Mouse (Mus musculus) urinary bladder, postnatal 14 days (tissue): ENCODE data around the gene Hes3.

ENCODE experiments used
- DNase-seq: peaks from one replicate; pipeline ENCODE4 v3.0.0; 2021; ENCODE audit warnings: low spot score

Hes3 gene

DNA sequence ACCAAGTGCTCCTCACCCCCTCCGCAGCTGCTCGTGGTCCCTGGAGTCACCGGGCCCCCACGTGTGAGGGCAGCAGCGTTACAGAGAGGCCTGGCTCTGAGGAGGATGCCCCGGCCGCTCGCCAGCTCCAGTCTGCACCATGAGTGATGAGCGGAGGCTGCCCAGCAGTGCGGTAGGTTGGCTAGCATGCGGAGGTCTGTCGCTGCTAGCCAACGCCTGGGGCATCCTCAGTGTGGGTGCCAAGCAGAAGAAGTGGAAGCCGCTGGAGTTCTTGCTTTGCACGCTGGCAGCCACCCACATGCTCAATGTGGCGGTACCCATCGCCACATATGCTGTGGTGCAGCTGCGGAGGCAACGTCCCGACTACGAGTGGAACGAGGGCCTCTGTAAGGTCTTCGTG lies 12.5 kb downstream of the Hes3 start:
- no peak for DNase-seq

DNA sequence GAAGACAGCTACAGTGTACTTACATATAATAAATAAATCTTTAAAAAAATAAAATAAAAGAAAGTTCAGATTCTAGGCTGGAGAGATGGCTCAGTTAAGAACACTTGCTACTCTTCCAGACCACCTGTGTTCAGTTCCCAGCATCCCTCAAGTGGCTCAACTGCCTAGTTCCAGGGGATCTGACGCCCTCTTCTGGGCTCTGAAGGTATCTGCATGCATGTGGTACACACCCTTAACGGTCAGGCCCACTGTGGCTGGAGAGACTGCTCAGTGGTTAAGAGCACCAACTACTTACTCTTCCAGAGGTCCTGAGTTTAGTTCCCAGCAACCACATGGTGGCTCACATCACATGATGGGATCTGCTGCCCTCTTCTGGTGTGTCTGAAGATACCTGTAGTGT lies 13.5 kb downstream of the Hes3 start:
- no peak for DNase-seq

DNA sequence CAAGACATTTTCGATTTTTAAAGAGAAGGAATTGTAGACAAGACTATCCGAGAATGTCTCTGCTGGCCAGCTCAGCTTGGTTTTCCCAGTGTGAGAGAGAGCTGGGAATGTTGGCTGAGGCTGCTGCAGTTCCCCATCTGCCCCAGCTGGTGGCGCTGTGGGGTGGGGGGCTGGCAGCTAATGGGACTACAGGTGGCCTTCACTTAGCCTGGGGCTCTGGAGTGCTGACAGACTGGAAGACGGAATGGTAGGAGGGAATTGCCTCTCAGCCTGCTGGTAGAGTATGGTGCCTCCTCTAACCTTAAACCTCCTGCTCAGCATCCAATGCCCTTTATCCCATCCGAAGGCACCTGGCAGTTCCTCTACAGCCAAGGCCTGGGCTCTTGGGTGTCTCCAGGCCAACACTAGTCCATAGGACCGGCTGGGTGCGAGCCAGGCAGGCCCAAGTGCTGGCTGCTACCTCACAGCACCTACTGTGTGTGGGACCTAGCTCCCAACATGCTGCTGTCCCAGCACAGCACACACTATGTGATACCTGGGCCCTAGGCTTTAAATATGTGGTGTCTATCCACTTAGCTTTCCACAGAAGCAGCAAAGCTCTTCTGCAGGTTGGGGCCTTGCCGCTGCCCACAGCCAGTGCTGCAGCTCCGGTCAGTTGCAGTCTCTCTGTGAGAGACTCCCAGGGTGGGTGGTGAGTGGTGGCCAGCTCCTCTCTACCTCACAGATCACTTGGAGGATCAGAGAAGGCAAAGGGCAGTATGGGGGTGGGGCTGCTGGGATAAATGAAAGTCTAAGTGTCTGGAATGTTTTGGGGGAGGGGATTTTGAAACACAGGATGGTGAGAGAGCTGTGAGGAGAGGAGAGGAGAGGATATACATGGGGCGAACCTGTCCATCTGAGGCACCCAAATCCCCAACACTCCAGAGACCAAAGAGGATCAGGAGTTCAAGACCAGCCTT lies 14.8 kb downstream of the Hes3 start:
- no peak for DNase-seq

DNA sequence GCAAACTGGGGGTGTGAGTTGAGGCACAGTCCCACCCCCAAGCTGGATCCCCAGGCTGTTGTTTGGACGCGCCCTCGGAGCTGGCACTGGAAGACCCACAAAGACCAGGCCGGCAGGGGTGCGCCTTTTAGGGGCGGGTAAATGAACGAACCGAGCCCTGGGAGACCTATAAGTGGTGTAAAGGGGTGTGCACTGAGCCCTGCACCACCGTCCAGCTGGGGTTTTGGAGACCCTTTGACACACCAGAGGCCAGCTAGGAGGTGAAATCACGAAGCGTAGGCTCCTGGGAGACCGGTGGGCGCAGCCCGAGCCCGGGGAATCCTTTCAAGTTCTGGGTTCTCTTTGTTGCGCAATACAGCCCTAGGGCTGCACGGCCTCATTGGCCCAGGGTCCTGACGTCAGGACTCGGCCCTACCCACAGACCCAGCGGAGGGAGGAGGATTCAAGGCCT lies 16.8 kb downstream of the Hes3 start:
- DNase-seq: peak; percentile 47

DNA sequence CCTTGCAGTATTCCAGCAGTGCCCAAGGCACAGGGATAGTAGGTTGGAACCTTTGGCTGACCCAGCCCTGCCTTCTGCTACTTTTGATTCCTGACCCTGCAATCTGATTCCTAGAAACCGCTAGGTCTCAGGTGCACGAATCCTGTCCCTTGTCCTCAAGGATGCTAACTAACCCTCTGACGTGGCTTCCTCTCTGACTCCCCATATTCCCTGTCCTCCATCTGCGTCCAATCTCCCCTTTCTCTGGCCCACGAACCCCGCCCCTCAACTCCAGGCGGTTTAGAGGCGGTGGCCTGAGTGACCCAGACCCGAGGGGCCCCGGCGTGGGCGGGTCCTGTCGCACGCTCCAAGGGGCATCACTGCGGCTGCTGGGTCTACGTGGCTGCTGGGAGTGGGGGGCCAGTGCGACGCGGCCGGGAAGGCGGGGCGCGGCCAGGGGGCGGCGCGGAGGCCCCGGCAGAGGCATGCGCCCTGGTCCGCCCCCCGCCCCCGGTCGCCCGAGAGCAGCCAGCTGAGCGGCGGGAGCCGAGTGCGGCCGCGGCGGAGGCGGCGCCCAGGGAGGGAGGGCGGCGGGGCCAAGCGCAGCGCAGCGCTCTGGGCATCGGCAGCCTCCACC lies 17.7 kb downstream of the Hes3 start, which contains the start of gene Gpr153:
Gene Gpr153, plus strand, starts transcription at position 612 of the 616 bp plus-strand sequence.
- DNase-seq: peak; percentile 60

DNA sequence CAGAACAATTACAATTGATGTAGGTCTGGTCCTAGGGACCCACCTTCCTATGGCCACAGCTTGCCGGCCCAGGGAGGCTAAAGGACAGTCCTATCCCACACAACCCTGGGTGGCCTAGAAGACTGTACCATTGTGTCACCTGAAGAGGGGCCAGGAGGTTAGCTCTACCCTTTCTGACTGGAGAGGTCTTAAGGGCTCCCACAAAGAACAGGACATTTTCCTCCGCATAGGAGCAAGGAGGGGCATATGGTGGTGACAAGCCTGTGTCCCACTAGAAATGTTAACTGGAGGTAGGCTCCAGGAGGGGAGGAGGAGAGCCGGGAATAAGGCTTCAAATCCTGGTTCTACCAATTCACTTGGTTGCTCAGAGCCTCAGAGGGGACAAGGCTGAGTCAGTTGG lies 18.3 kb downstream of the Hes3 start:
- no peak for DNase-seq

DNA sequence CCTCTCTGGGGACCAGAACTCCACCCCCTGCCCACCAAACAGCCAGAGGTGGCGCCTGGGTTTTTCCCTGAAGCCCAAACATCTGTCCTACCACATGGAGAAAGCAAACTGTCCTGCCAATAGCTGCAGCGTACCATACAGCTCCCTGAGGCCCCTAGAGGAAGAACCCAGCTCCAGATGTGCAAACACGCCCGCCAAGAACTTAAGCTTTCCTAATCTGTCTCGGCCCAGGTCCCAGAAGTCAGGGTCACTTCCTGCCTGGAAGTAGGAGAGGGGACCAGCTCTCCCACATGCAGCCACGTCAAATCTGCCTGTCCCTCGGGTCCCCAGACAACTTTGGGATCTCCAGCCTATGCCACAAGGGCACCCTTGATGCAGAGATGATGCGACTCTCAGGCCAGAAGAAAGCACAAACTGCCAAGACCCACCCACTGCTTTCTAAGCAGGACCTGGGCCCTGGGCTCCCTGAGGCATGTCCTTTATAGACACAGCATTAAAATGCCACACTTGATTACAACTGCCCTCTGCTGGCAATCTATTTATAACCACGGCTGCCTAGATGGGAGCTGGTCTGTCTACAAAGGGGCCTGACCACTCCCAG lies 18.9 kb downstream of the Hes3 start:
- DNase-seq: peak; percentile 73

DNA sequence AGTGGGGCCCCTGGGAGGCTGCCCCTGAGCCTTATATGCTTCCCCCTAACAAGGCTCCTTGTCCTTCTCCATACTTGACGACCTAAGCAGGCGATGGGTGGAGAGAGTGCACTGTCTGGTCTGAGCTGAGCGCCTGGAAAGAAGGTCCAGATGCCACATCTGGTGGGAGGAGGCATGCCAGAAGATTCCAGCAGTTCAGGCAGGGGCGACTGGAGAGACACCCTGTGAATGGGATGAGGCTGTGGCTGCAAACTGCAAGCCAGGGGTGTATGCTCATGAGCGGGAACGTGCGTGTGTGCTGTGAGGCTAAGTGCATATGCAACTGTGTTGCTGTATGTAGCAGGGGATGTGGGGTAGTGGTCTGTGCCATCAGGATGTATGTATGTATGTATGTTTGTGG lies 19.5 kb downstream of the Hes3 start:
- DNase-seq: no peak

DNA sequence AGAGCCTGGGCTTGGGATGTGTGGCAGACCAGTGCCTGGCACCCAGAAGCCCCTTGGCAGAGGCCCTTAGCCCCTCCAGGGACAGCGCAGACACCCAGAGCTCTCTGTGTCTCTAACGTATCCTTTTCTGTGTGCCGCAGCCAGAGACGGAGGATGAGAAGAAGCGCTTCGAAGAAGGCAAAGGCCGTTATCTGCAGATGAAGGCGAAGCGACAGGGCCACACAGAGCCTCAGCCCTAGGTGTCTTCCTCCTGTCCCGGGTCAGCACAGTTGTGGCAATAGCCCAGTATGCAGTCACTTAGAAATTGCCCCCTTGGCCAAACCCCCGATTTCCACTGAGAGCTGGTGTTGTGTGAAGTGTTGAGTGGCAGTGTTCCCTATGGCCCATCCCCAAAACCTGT lies 20.1 kb downstream of the Hes3 start:
- DNase-seq: no peak

DNA sequence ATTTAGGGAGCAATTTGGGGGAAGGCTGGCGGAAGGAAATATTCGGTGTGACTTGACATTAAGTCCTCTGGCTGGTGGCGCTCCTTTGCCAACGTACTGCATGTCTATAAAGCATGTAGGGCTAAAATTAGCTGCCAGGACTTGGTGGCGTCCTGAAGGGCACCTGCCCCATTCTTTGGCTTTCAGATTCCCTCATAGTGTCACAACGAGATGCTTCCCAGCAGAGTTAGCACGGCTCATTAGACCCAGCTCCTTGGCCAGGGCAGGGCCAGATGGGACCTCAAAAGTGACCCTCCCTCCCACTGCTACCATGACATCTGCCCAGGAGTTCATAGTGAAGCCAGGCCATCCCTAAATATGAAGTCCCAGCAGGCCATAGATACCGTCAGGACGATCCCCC lies 20.9 kb downstream of the Hes3 start:
- no peak for DNase-seq

DNA sequence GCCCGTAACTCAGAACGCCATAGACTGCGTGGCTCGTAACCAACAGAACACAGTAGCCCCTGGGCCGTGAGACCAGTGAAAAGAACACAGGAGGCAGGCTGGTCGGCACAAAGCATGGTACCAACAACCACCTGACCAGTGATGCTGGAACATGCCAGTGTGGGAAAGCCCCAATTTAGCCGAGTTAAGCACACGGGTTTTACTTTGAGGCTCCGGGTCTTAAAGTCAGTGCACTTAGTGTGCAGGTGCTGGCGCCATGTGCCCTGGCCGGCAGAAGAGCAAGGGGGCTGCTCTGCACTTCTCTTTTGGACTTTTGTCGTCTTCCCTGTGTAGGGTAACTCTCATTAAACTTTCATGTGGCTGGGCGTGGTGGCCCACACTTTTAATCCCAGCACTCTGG lies 21.5 kb downstream of the Hes3 start:
- DNase-seq: no peak

DNA sequence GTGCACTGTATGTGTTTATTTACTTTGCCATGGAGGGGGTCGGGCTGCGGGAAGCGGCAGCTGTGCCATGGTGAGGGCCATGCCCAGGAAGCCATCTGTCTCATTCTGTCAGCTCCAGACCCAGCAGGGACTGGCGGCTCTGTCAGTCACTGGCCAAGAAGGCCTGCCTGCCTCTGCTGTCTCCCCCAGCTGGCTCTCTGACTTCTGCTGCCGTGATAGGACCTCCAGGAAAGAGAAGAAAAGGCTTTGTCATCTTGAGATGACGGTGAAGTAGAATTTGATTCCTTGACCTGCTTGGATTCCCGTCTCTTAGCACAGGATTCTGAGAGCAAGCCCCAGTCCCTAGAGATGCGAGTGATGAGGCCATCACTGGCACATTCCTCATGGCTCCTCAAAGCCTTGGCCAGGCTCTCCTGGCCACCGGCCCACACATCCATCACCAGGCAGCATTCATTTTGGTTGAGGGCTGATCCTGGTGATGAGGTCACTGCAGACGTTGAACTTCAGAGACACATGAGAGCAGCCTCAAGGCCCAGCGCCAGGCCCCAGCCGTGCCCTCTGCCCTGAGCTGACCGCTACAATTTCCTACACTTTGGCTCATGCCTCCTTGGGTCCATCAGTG lies 23.6 kb downstream of the Hes3 start:
- no peak for DNase-seq

DNA sequence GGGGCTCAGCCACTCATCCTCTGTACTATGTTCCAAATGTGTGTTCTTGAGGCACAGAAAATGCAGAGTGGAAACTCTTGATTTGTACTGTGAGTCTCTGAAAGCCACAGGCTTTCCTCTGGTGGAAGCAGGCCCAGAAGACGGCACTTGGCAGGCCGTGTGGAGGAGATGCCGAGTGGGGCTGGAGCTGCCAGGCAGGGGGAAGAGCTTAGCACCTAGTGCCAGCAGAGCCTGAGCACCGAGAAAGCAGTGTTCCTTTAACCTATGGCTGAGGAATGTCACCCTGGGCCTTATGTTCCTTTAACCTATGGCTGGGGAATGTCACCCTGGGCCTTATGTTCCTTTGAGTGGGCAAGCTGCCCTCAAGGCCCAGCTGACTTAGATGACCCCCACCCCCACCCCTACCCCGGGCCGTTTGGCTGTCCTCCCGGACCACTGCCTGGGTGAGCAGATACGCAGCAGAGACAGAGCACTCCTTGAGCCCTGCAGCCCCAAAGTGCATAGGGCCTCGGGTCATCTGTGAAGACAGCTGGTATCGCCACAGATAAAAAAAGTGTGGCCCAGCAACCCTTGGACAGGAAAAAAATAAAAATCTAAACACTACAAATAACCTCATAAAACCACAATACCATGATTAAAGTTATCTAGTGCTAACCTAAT lies 25.1 kb downstream of the Hes3 start:
- DNase-seq: peak; percentile 34

DNA sequence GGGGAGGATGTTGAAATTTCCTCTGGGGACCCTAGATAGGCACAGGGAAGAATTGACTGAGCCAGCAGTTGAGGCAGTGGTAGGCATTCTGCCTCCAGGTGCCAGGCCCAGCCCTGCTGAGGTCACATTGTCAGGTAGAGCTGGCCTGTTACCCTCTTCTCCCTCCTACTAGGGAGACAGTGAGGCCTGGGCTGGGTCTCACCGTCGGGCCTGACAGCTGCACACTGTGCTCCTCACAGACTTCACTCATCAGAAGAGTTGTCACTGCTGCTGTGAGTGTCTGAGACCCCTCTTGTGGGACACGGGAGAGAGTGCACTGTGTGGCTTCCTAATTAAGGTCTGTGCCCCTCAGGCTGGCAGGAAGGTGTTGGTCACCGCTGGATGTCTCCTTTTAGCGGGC lies 25.7 kb downstream of the Hes3 start:
- DNase-seq: no peak

DNA sequence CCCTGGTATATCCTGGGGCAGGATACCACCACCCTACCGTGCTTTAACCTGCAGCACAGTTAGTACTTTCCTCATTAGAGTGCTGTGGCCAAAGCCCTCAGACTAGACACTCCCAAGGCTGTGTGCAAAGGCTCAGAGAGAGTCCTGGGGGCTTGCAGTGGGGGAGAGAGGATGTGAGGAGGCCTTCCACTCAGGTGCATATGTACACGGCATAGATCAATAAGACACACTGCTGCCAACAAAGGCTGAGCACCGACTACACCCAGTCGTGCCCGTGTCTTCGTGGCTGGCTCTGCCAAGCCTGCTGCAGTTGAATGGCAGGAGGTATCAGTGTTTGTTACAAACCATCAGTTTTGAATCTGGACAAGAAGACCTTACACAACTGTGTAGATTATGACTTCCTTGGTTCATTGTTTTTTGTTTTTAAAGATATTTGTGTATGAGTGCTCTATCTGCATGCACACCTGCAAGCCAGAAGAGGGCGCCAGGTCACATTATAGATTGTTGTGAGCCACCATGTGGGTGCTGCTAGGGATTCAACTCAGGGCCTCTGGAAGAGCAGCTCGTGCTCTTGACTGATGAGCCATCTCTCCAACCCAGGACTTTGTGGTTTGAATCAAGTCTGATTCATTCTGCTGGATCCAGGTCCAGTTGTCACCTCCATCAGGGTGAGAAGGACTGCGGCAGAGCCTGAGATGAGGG lies 26.4 kb downstream of the Hes3 start:
- DNase-seq: no peak

DNA sequence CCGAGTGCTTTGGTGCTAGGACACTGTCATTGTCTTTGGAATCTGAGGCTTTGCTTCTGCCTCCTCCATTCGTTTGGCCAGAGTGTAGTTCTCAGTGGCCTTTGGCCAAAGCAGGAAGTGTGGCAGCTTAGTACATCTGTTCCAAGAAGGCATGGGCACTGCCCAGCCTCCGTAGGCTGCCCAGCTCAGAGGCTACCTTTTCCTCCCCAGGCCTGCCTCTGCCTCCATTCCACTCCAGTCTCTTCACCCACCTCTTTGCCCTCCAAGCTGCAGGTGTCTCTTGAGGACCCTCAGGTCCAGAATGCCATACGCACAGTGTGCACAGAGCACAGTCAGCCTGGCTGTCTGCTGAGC lies 27.3 kb downstream of the Hes3 start:
- DNase-seq: no peak

DNA sequence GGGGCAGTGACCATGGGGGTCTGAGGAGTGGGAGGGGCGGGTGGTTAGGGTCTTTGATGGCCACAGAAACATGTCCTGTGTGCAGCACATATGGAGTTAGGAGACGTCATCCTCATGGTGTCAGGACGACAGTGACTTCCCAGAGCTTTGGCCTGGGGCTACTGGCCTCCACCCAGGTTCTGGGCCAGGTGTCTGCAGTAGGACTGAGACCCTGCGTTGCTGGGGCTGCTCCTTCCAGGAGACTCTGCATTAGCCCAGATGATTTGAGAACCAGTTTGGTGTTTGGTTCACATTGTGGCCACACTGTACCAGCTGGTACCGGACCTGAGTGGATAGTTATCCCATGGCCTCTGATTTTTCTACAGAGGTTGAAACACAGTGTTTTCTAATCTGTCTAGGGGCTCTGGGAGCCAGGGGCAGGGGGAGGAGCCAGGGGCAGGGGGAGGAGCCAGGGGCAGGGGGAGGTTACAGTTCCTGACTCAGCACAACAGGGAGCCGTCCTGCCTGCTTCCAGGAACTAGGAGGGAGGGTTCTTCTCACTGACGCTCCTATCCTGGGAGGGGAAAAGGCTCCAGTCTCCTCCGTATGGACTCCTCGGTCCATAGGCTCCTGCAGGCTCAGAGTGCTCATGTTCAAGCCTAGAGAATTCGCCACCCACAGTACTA lies 27.8 kb downstream of the Hes3 start:
- no peak for DNase-seq

DNA sequence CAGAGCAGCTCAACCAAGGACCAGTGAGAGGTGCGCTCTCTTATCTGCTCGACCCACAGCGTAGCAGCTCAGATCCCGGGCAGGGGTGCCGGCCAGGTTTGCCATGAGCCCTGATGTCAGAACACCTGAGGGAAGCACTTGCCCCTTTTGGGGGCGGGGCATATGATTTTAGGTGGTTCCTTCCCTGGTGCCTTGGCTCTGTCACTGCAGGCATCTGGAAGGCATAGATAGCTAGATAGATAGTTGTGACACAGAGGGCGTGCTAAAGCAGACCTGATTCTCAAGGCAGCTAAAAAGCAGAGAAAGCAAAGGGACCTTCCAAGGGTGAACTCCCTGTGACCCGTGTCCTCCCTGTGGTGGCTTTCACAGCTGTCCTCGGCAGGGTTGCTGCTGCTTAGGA lies 28.4 kb downstream of the Hes3 start:
- no peak for DNase-seq

DNA sequence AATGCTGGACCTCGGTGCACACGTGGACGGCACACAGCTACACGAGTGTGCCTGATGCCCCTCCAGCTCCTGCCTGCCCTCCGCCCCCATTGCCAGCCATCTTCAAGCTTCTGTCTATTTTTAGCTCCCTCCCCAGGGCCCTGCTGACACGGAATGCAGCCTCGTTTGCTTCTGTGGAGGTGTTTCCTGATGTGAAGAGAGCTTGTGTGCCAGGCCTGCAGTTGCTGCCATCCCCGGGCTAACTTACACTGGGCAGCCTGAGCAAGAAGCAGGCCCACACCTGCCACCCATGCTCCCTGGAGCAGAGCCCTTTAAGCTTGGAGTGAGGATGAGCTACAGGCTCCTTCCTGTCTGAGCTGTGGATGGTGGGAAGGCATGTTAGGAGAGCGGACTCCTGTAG lies 29.3 kb downstream of the Hes3 start:
- DNase-seq: no peak

DNA sequence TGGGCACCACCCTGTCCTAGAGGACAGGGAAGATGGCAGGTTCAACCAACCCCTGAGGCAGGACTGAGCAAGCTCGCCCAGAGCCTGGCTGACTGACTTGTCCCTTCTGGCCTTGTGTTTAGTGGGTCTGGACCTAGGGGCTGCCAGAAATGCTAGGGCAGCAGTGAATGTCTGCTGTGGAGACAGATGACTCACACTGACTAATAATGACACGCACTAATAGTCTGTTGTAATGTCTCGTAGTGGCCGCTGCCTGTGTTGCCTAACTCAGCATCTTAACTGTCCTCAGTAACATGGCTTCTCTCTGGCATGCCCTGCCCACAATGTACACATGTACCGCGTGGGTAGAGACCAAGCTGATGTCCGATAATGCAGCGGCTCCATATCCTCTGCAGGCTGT lies 31.0 kb downstream of the Hes3 start:
- DNase-seq: no peak

DNA sequence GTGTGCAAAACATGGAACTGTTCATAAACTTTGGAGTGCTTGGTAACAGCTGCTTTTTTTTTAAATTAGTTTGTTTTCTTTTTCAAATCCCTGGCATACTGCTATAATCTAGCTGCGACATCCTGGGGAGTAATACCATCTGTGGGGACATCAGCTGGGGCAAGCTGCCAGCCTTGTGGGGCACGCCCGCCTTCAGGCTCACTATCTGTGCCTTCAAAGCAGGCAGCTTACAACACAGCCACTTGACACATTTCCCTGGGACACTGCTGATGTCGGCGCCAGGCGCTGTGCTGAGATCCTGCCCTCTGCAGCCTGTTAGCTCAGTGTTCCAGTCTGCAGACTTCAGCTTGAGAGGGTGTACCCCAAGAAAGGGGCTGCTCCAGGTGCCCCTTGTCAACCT lies 34.4 kb downstream of the Hes3 start:
- DNase-seq: peak; percentile 68
